Mouse (Mus musculus): ENCODE results near the gene Coro2a. TPM values are rescaled to one million over a fixed set of nuclear protein-coding genes. Genes with fewer than 3 reads are reported as not detected.

The Coro2a gene
- total and polyA plus RNA-seq, 3 experiments = 0.35 to 6.8 TPM; not detected in 1

GRCm38 (mm10) chr4:46533934-46534720 is 67.9 kb downstream of the Coro2a start:
- Histone ChIP-seq H3K27ac (ENCODE audit: control insufficient read depth, low read depth, low read length) (no peak overlapping the region), H3K4me3 (ENCODE audit: control insufficient read depth in 1 of 2, insufficient read depth in 1 of 2, low read depth in 2 of 2, low read length in 2 of 2) (no peak overlapping the region)

DNA sequence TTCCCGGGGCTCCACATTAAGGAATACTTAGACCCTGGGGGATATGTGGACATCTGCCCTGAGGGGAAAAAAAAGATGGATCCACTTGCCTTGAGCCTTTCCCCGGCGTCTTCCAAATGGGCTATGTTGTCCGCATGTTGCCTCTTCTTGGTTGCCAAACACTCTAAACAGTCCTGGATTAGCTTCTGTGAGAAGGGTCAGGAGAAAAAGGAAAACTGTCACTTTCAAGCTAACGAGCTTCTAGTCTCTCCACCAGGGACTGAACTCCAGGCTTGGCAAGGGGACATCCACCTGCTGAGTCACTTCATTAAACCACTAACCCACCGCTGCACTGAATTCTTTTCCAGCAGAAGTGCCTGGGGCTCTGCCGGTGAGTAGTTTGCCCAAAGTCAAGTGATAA is 69.1 kb downstream of the Coro2a start:
- no peaks in the 10 kb centered on the region for H3K9me3 ChIP-seq (replicated peaks; ENCODE audit: insufficient read depth, low read length)
- no peak for DNase-seq (ENCODE audit: low read depth, low spot score)
- no peak overlapping the region for H3K27ac ChIP-seq (ENCODE audit: control insufficient read depth, low read depth, low read length)
- no peak overlapping the region for H3K4me3 ChIP-seq (ENCODE audit: control insufficient read depth in 1 of 2, insufficient read depth in 1 of 2, low read depth in 2 of 2, low read length in 2 of 2)
- no peaks in the 10 kb centered on the region for H3K79me2 ChIP-seq (ENCODE audit: control insufficient read depth, insufficient read depth, low read length, poor library complexity)
- TF ChIP-seq POLR2AphosphoS5 (IDR thresholded peaks at IDR 0.05; ENCODE audit: borderline replicate concordance, low read depth, low read length) (no peak), NELFE (IDR thresholded peaks at IDR 0.05; ENCODE audit: low read depth, low read length) (no peak), GABPA (IDR thresholded peaks at IDR 0.05; ENCODE audit: low read depth, low read length) (no peak), MXI1 (IDR thresholded peaks at IDR 0.05; ENCODE audit: low read depth, low read length) (no peak), GATA1 (IDR thresholded peaks at IDR 0.05; ENCODE audit: low read depth, low read length) (no peak), NRF1 (IDR thresholded peaks at IDR 0.05; ENCODE audit: insufficient read depth, low read depth, low read length, poor library complexity, severe bottlenecking) (no peak), TBP (IDR thresholded peaks at IDR 0.05; ENCODE audit: low read depth, low read length) (no peak), MEF2A (IDR thresholded peaks at IDR 0.05; ENCODE audit: extremely low read depth, insufficient replicate concordance, low read depth, low read length, poor library complexity, severe bottlenecking) (no peak), MAX (IDR thresholded peaks at IDR 0.05; ENCODE audit: low read length) (no peak), POLR2A (IDR thresholded peaks at IDR 0.05; ENCODE audit: control insufficient read depth in 1 of 2, insufficient read depth in 1 of 2, low read depth in 1 of 2, low read length in 2 of 2, poor library complexity in 1 of 2) (no peak), POLR2AphosphoS2 (IDR thresholded peaks at IDR 0.05; ENCODE audit: low read length) (no peak), TAL1 (IDR thresholded peaks at IDR 0.05; ENCODE audit: low read length) (no peak), HCFC1 (IDR thresholded peaks at IDR 0.05; ENCODE audit: low read depth, low read length) (no peak)
- no peaks in the 10 kb centered on the region; a peak in 2 of 4 replicates for H3K27me3 ChIP-seq (ENCODE audit: control insufficient read depth in 1 of 2, insufficient read depth in 2 of 2, low read length in 2 of 2)
- H3K9ac ChIP-seq (ENCODE audit: control insufficient read depth, low read depth, low read length, poor library complexity, severe bottlenecking) = no peak overlapping the region
- no peaks in the 10 kb centered on the region; a peak in 2 of 4 replicates for H3K36me3 ChIP-seq (ENCODE audit: control insufficient read depth in 1 of 2, insufficient read depth in 2 of 2, low read length in 2 of 2)
- peaks cover 0 to 15% of the 10 kb centered on the region in 2 experiments; a peak in 1 of 4 replicates for H3K4me1 ChIP-seq (ENCODE audit: control insufficient read depth in 1 of 2, insufficient read depth in 2 of 2, low read length in 2 of 2)

More at GRCm38 (mm10) chr4:46533934-46534720, 67.9 kb downstream of the Coro2a start:
- no peak for DNase-seq (ENCODE audit: low read depth, low spot score)
- H3K9ac ChIP-seq (ENCODE audit: control insufficient read depth, low read depth, low read length, poor library complexity, severe bottlenecking) = no peak overlapping the region
- H3K27me3 ChIP-seq (ENCODE audit: control insufficient read depth in 1 of 2, insufficient read depth in 2 of 2, low read length in 2 of 2) = no peaks in the 10 kb centered on the region; a peak in 2 of 4 replicates
- H3K36me3 ChIP-seq (ENCODE audit: control insufficient read depth in 1 of 2, insufficient read depth in 2 of 2, low read length in 2 of 2) = no peaks in the 10 kb centered on the region; a peak in 2 of 4 replicates
- H3K79me2 ChIP-seq (ENCODE audit: control insufficient read depth, insufficient read depth, low read length, poor library complexity) = no peaks in the 10 kb centered on the region
- TF ChIP-seq EP300 (IDR thresholded peaks at IDR 0.05; ENCODE audit: low read depth in 1 of 2, low read length in 2 of 2) = no peak
- TF ChIP-seq MAFK (IDR thresholded peaks at IDR 0.05; ENCODE audit: borderline replicate concordance, low read depth, low read length) = no peak
- TF ChIP-seq MEF2A (IDR thresholded peaks at IDR 0.05; ENCODE audit: extremely low read depth, insufficient replicate concordance, low read depth, low read length, poor library complexity, severe bottlenecking) = no peak
- no peak for TF ChIP-seq ELF1 (IDR thresholded peaks at IDR 0.05; ENCODE audit: low read depth, low read length)
- TF ChIP-seq ZNF384 (IDR thresholded peaks at IDR 0.05; ENCODE audit: low read depth, low read length) = no peak
- TF ChIP-seq JUND (IDR thresholded peaks at IDR 0.05; ENCODE audit: low read depth, low read length) = no peak
- TF ChIP-seq USF1 (IDR thresholded peaks at IDR 0.05; ENCODE audit: low read depth, low read length) = no peak
- no peak for TF ChIP-seq MAX (IDR thresholded peaks at IDR 0.05; ENCODE audit: low read length)
- no peak for TF ChIP-seq POLR2AphosphoS5 (IDR thresholded peaks at IDR 0.05; ENCODE audit: borderline replicate concordance, low read depth, low read length)
- no peak for TF ChIP-seq TAL1 (IDR thresholded peaks at IDR 0.05; ENCODE audit: low read length)
- no peak for TF ChIP-seq ZKSCAN1 (IDR thresholded peaks at IDR 0.05; ENCODE audit: low read depth, low read length)
- no peak for TF ChIP-seq CHD1 (IDR thresholded peaks at IDR 0.05; ENCODE audit: low read depth, low read length)
- TF ChIP-seq SIN3A (IDR thresholded peaks at IDR 0.05; ENCODE audit: low read length) = no peak
- no peaks in the 10 kb centered on the region for H3K9me3 ChIP-seq (replicated peaks; ENCODE audit: insufficient read depth, low read length)
- H3K4me1 ChIP-seq (ENCODE audit: control insufficient read depth in 1 of 2, insufficient read depth in 2 of 2, low read length in 2 of 2) = peaks cover 0 to 11% of the 10 kb centered on the region in 2 experiments; a peak in 1 of 4 replicates
